Mouse (Mus musculus) midbrain, embryonic 12.5 days (tissue): ENCODE measurements around the gene Kirrel3. TPM values are rescaled to one million over a fixed set of nuclear protein-coding genes. Genes with fewer than 3 reads are reported as not detected.

Experiments
- ATAC-seq: fragments of 200-750 bp; cut with Nextera tagmentation; 2 replicates; pipeline ENCODE4 v1.8.0; 2017; ENCODE audit warnings: low read depth, moderate TSS enrichment, moderate library complexity; ENCODE audit not compliant: low FRiP score
- H3K27ac ChIP-seq: fragments of 300-500 bp; sonication (generic); replicated peaks from 2 replicates; pipeline ENCODE4 v1.5.1; 2016; ENCODE audit warnings: mild to moderate bottlenecking
- H3K27me3 ChIP-seq: fragments of 300-500 bp; sonication (generic); 2 replicates; pipeline ENCODE4 v1.6.1; 2016; ENCODE audit warnings: mild to moderate bottlenecking
- H3K36me3 ChIP-seq: fragments of 300-500 bp; sonication (generic); 2 replicates; pipeline ENCODE4 v1.6.1; 2016
- H3K4me1 ChIP-seq: fragments of 300-500 bp; sonication (generic); 2 replicates; pipeline ENCODE4 v1.6.1; 2016
- H3K4me2 ChIP-seq: fragments of 300-500 bp; sonication (generic); replicated peaks from 2 replicates; pipeline ENCODE4 v1.6.1; 2016; ENCODE audit warnings: mild to moderate bottlenecking, moderate library complexity
- H3K4me3 ChIP-seq: fragments of 300-500 bp; sonication (generic); 2 replicates; pipeline ENCODE4 v1.5.1; 2016; ENCODE audit warnings: mild to moderate bottlenecking
- H3K9ac ChIP-seq: fragments of 300-500 bp; sonication (generic); replicated peaks from 2 replicates; pipeline ENCODE4 v1.6.1; 2016; ENCODE audit warnings: mild to moderate bottlenecking, moderate library complexity
- H3K9me3 ChIP-seq: fragments of 300-500 bp; sonication (generic); 2 replicates; pipeline ENCODE4 v1.6.1; 2016; ENCODE audit warnings: mild to moderate bottlenecking
- WGBS: fragments of 180-500 bp; shearing (Covaris S2); methylation state at CpG from one replicate; pipeline ENCODE4 v1.1.7; 2016; 5-methylcytosine and 5-hydroxymethylcytosine counted together
- polyA plus RNA-seq: library from polyadenylated mRNA; unstranded; fragments of >200 nt; fragmentation: Nextera tagmentation; extraction: Ambion mirVana; gene quantifications from 2 replicates; pipeline ENCODE4 v1.2.1, GENCODE M21; 2016

Kirrel3 gene
- polyA plus RNA-seq, 1 experiment from 2014 or later: 9.5 TPM

GRCm38 (mm10) chr9:35007697-35008341 is 522.1 kb downstream of the Kirrel3 start:
- H3K4me1 ChIP-seq: no peaks in the 10 kb centered on the region
- no peak overlapping the region for H3K4me3 ChIP-seq
- no peak for ATAC-seq
- no peak overlapping the region for H3K9ac ChIP-seq
- no peaks in the 10 kb centered on the region for H3K9me3 ChIP-seq
- H3K27me3 ChIP-seq: no peaks in the 10 kb centered on the region
- WGBS: 88% methylated on average over 14 of the region's 14 CpGs
- no peak overlapping the region for H3K4me2 ChIP-seq
- no peaks in the 10 kb centered on the region for H3K36me3 ChIP-seq
- no peak overlapping the region for H3K27ac ChIP-seq

GRCm38 (mm10) chr9:35016762-35017161 is 531.1 kb downstream of the Kirrel3 start:
- H3K9me3 ChIP-seq: no peaks in the 10 kb centered on the region
- no peak; the same call in 1 of the 2 replicates for ATAC-seq
- H3K4me2 ChIP-seq: no peak overlapping the region
- 47% methylated on average over 4 of the region's 4 CpGs for WGBS
- no peaks in the 10 kb centered on the region for H3K36me3 ChIP-seq
- H3K4me3 ChIP-seq: no peak overlapping the region
- H3K4me1 ChIP-seq: peaks cover 13% of the 10 kb centered on the region
- H3K9ac ChIP-seq: no peak overlapping the region
- peaks cover 9% of the 10 kb centered on the region; the same call in 1 of the 2 replicates for H3K27me3 ChIP-seq
- no peak overlapping the region for H3K27ac ChIP-seq

GRCm38 (mm10) chr9:35017563-35017962 is 531.9 kb downstream of the Kirrel3 start:
- H3K27ac ChIP-seq: no peak overlapping the region; the same call in 1 of the 2 replicates
- H3K9me3 ChIP-seq: no peaks in the 10 kb centered on the region
- WGBS: 29% methylated on average over 13 of the region's 13 CpGs
- ATAC-seq: peak; percentile 42
- peaks cover 13% of the 10 kb centered on the region for H3K4me1 ChIP-seq
- no peak overlapping the region for H3K4me3 ChIP-seq
- no peak overlapping the region; the same call in 1 of the 2 replicates for H3K4me2 ChIP-seq
- H3K27me3 ChIP-seq: peaks cover 9% of the 10 kb centered on the region; the same call in 1 of the 2 replicates
- H3K9ac ChIP-seq: no peak overlapping the region
- no peaks in the 10 kb centered on the region for H3K36me3 ChIP-seq

- WGBS: 67% methylated on average over 5 of the region's 5 CpGs
- H3K9ac ChIP-seq: no peak overlapping the region
- no peak overlapping the region for H3K4me2 ChIP-seq
- no peaks in the 10 kb centered on the region for H3K36me3 ChIP-seq
- peaks cover 13% of the 10 kb centered on the region for H3K4me1 ChIP-seq
- H3K4me3 ChIP-seq: no peak overlapping the region
- ATAC-seq: no peak
- peaks cover 9% of the 10 kb centered on the region; the same call in 1 of the 2 replicates for H3K27me3 ChIP-seq
- no peak overlapping the region for H3K27ac ChIP-seq
- no peaks in the 10 kb centered on the region for H3K9me3 ChIP-seq
Measured at GRCm38 (mm10) chr9:35018056-35018455, 532.4 kb downstream of the Kirrel3 start.

- H3K36me3 ChIP-seq: no peaks in the 10 kb centered on the region
- H3K27me3 ChIP-seq: peaks cover 18% of the 10 kb centered on the region
- H3K4me3 ChIP-seq: no peak overlapping the region
- no peak overlapping the region for H3K27ac ChIP-seq
- ATAC-seq: peak; percentile 54; the same call in 1 of the 2 replicates
- no peaks in the 10 kb centered on the region for H3K9me3 ChIP-seq
- H3K4me1 ChIP-seq: peaks cover 15% of the 10 kb centered on the region
- WGBS: 14% methylated on average over 3 of the region's 3 CpGs
- H3K4me2 ChIP-seq: no peak overlapping the region
- H3K9ac ChIP-seq: no peak overlapping the region
Measured at GRCm38 (mm10) chr9:35019372-35019771, 533.7 kb downstream of the Kirrel3 start.

- H3K27me3 ChIP-seq: peaks cover 23% of the 10 kb centered on the region
- no peaks in the 10 kb centered on the region for H3K36me3 ChIP-seq
- H3K9ac ChIP-seq: no peak overlapping the region
- peaks cover 23% of the 10 kb centered on the region for H3K4me1 ChIP-seq
- ATAC-seq: no peak
- WGBS: 65% methylated on average over 11 of the region's 11 CpGs
- no peak overlapping the region for H3K4me3 ChIP-seq
- no peaks in the 10 kb centered on the region for H3K9me3 ChIP-seq
- no peak overlapping the region for H3K4me2 ChIP-seq
- H3K27ac ChIP-seq: no peak overlapping the region
Measured at GRCm38 (mm10) chr9:35020015-35020653, 534.4 kb downstream of the Kirrel3 start.

- Histone ChIP-seq H3K4me2 (no peak overlapping the region), H3K27me3 (peaks cover 31% of the 10 kb centered on the region), H3K4me3 (no peak overlapping the region), H3K27ac (no peak overlapping the region), H3K4me1 (peaks cover 27% of the 10 kb centered on the region), H3K36me3 (no peaks in the 10 kb centered on the region), H3K9me3 (no peaks in the 10 kb centered on the region), H3K9ac (no peak overlapping the region)
- ATAC-seq: no peak
- 79% methylated on average over 1 of the region's 1 CpGs for WGBS
Measured at GRCm38 (mm10) chr9:35021744-35022143, 536.0 kb downstream of the Kirrel3 start.

GRCm38 (mm10) chr9:35024591-35025496 is 539.1 kb downstream of the Kirrel3 start:
- peaks cover 30% of the 10 kb centered on the region for H3K27me3 ChIP-seq
- H3K4me3 ChIP-seq: peak overlapping the region; percentile 37
- WGBS: 4% methylated on average over 25 of the region's 25 CpGs
- peaks cover 13% of the 10 kb centered on the region for H3K4me1 ChIP-seq
- no peaks in the 10 kb centered on the region for H3K36me3 ChIP-seq
- H3K4me2 ChIP-seq: peak overlapping the region; percentile 56
- H3K27ac ChIP-seq: no peak overlapping the region
- peak; percentile 56 for ATAC-seq
- peak overlapping the region; percentile 48 for H3K9ac ChIP-seq
- H3K9me3 ChIP-seq: no peaks in the 10 kb centered on the region

- H3K9ac ChIP-seq: no peak overlapping the region
- H3K9me3 ChIP-seq: no peaks in the 10 kb centered on the region
- H3K4me3 ChIP-seq: no peak overlapping the region
- peaks cover 13% of the 10 kb centered on the region for H3K4me1 ChIP-seq
- no peaks in the 10 kb centered on the region for H3K36me3 ChIP-seq
- no peak for ATAC-seq
- H3K27me3 ChIP-seq: peaks cover 27% of the 10 kb centered on the region
- H3K27ac ChIP-seq: no peak overlapping the region
- H3K4me2 ChIP-seq: no peak overlapping the region
- WGBS: 82% methylated on average over 6 of the region's 6 CpGs
Measured at GRCm38 (mm10) chr9:35026311-35026710, 540.6 kb downstream of the Kirrel3 start.

- H3K4me1 ChIP-seq: peaks cover 13% of the 10 kb centered on the region
- no peak for ATAC-seq
- no peak overlapping the region for H3K9ac ChIP-seq
- H3K4me3 ChIP-seq: no peak overlapping the region
- no peaks in the 10 kb centered on the region for H3K9me3 ChIP-seq
- no peak overlapping the region for H3K4me2 ChIP-seq
- no peak overlapping the region for H3K27ac ChIP-seq
- H3K36me3 ChIP-seq: no peaks in the 10 kb centered on the region
- peaks cover 27% of the 10 kb centered on the region for H3K27me3 ChIP-seq
- 74% methylated on average over 6 of the region's 6 CpGs for WGBS
Measured at GRCm38 (mm10) chr9:35026897-35027311, 541.2 kb downstream of the Kirrel3 start.

GRCm38 (mm10) chr9:35027382-35027997 is 541.8 kb downstream of the Kirrel3 start:
- Histone ChIP-seq H3K27me3 (peaks cover 27% of the 10 kb centered on the region), H3K9me3 (no peaks in the 10 kb centered on the region), H3K36me3 (no peaks in the 10 kb centered on the region), H3K4me1 (peaks cover 13% of the 10 kb centered on the region), H3K27ac (no peak overlapping the region), H3K4me3 (no peak overlapping the region), H3K9ac (no peak overlapping the region), H3K4me2 (no peak overlapping the region)
- ATAC-seq: no peak
- WGBS: 82% methylated on average over 6 of the region's 6 CpGs
